Mouse (Mus musculus): Measurements from ENCODE around the gene Wfdc5.

Wfdc5 gene

DNA sequence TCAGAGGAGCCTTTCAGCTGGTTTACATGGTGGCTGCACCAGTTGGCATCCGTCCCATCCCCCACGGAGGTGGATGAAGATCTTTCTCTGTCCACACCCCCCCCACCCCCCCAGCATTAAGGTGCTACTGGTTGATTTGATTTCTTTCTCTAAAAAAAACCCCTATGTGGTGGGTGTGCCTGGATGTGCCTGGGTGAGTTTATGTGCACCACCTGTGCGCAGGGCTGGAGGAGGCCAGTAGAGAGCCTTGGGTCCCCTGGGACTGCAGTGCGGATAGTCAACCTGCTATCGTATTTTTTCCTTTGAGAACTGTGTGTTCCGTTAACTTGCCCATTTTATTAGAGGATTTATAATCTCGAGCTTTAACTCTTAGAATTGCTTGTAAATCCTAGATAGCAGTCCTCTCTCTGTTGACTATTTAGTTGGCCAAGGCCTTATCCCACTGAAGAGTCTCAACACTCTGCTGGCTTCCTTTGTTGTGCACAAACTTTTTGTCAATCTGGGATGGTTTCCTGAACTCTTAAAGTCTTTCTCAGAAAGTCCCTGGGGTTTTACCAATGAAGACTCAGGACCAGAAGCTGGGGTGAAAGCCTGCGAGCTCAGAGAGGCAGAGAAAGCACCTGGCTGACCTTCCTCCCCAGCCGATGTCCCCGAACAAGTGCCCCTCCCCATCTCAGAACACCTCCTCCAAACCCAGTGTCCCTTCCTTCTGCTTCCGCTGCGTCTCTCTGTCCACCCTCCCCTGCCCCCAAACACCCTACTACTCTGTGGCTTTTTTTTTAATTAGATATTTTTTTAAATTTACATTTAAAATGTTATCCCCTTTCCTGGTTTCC lies 53.7 kb downstream of the Wfdc5 start:
- DNase-seq (ENCODE audit: low spot score in 2 of 2), result no peak

DNA sequence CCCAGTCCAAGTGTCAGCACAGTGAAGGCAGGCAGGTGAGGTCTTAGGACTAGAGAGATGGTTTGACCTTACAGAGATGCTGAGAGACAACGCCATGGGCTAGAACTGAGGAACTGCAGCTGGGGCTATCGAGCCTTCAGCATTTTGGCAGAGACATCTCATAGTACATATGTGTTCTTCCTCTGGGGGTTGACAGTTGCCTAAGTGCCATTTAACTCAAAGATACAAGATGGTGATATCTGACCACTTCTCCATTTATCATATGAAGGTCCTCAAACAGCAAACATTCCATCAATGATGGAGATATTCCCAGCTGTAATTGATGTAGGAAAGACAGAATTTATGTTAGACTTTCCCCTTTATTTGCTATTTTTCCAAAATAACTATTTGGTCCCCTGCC lies 55.2 kb downstream of the Wfdc5 start:
- no peak for DNase-seq (ENCODE audit: low spot score in 2 of 2)

DNA sequence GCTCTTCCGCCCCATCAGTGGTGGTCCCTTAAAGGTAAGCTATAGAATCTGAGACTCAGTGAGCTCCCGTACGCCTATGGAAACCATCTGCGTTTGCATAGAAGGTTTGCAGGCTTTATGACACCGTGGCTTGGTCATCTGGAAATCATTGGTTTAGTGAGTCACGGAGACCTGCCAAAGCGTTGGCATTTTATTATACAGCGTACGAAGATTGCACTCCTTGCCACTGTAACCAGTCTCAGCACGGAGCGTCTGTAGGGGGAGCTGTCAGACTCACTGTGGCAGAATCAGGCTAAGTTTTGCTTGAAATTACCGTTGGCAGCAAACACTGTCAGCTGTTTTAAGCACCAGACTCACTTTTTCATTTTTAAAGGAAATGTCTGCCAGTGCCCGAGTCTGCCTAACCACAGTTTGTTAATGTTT lies 56.0 kb downstream of the Wfdc5 start:
- no peak for DNase-seq (ENCODE audit: low spot score in 2 of 2)
